Mouse (Mus musculus): ENCODE data around the gene Canx. TPM values are rescaled to one million over a fixed set of nuclear protein-coding genes. Genes with fewer than 3 reads are reported as not detected.
A peak's percentile ranks its signal among the peaks of the same experiment; 100 is the strongest.

The Canx gene
- polyA plus RNA-seq, 1 experiment, result 396 TPM

DNA sequence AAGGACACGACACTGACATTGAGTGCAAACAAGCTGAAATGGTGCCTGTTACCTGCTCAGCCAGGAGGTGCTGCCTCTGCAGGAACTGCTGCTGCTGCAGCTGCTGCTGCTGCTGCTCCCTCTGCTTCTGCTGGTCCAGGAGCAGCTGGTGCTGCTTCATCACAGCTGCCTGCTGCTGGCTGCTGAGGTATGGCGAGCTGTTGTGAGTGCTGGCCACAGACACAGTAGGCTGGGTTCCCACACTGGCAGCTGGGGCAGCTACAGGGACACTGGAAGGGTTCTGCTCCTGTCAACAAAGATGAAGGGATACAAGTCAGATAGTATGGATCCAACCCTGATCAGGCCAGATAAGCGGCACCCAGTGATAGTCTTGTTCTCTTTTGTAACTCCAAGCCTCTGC lies 62.3 kb downstream of the Canx start:
- Histone ChIP-seq H3K27ac (ENCODE audit: insufficient read depth, low read depth, low read length) (no peak overlapping the region), H3K4me1 (ENCODE audit: control insufficient read depth, insufficient read depth, low read length) (peaks cover 10% of the 10 kb centered on the region), H3K4me3 (ENCODE audit: insufficient read depth, low read length) (no peak overlapping the region)
- TF ChIP-seq CTCF (IDR thresholded peaks at IDR 0.05; ENCODE audit: low read depth, low read length), result no peak
- TF ChIP-seq POLR2A (IDR thresholded peaks at IDR 0.05; ENCODE audit: borderline replicate concordance, low read depth, low read length), result no peak

DNA sequence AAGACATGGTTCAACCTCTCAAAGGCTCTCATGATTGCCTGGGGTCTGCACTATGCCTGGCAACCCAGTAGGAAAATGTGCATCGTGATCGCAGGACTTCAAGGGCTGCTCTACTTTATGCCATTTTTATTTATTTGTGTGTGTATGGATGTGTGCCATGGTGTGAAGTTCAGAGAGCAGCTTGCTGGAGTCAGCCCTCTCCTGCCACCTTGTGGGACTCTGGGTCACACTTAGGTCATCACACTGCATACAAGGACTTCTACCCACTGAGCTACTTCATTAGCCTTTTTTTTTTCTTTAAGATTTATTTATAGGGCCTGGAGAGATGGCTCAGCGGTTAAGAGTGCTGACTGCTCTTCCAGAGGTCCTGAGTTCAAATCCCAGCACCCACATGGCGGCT lies 63.5 kb downstream of the Canx start:
- Histone ChIP-seq H3K4me1 (ENCODE audit: control insufficient read depth, insufficient read depth, low read length) (peaks cover 10% of the 10 kb centered on the region), H3K4me3 (ENCODE audit: insufficient read depth, low read length) (no peak overlapping the region)
- TF ChIP-seq CTCF (IDR thresholded peaks at IDR 0.05; ENCODE audit: low read depth, low read length) (peak; percentile 55), POLR2A (IDR thresholded peaks at IDR 0.05; ENCODE audit: borderline replicate concordance, low read depth, low read length) (no peak)

GRCm38 (mm10) chr11:50258310-50258709 lies 67.2 kb downstream of the Canx start:
- H3K4me1 ChIP-seq (ENCODE audit: control insufficient read depth, insufficient read depth, low read length), result peaks cover 10% of the 10 kb centered on the region
- H3K27ac ChIP-seq (ENCODE audit: insufficient read depth, low read depth, low read length), result no peak overlapping the region
- no peak overlapping the region for H3K4me3 ChIP-seq (ENCODE audit: insufficient read depth, low read length)
- TF ChIP-seq POLR2A (IDR thresholded peaks at IDR 0.05; ENCODE audit: borderline replicate concordance, low read depth, low read length) (no peak), CTCF (IDR thresholded peaks at IDR 0.05; ENCODE audit: low read depth, low read length) (no peak)

More for the DNA sequence above, 63.5 kb downstream of the Canx start:
- no peak overlapping the region for H3K27ac ChIP-seq (ENCODE audit: insufficient read depth, low read depth, low read length)

GRCm38 (mm10) chr11:50256615-50257014 lies 68.9 kb downstream of the Canx start:
- H3K4me1 ChIP-seq (ENCODE audit: control insufficient read depth, insufficient read depth, low read length), result peaks cover 21% of the 10 kb centered on the region
- TF ChIP-seq POLR2A (IDR thresholded peaks at IDR 0.05; ENCODE audit: borderline replicate concordance, low read depth, low read length), result no peak
- TF ChIP-seq CTCF (IDR thresholded peaks at IDR 0.05; ENCODE audit: low read depth, low read length), result no peak
- H3K27ac ChIP-seq (ENCODE audit: insufficient read depth, low read depth, low read length), result no peak overlapping the region
- no peak overlapping the region for H3K4me3 ChIP-seq (ENCODE audit: insufficient read depth, low read length)

- Histone ChIP-seq H3K4me1 (ENCODE audit: control insufficient read depth, insufficient read depth, low read length) (peaks cover 25% of the 10 kb centered on the region), H3K4me3 (ENCODE audit: insufficient read depth, low read length) (no peak overlapping the region), H3K27ac (ENCODE audit: insufficient read depth, low read depth, low read length) (no peak overlapping the region)
- TF ChIP-seq CTCF (IDR thresholded peaks at IDR 0.05; ENCODE audit: low read depth, low read length) (no peak), POLR2A (IDR thresholded peaks at IDR 0.05; ENCODE audit: borderline replicate concordance, low read depth, low read length) (no peak)
Measured at GRCm38 (mm10) chr11:50254010-50254580, 71.4 kb downstream of the Canx start.

GRCm38 (mm10) chr11:50253393-50253792 lies 72.1 kb downstream of the Canx start:
- TF ChIP-seq CTCF (IDR thresholded peaks at IDR 0.05; ENCODE audit: low read depth, low read length) (no peak), POLR2A (IDR thresholded peaks at IDR 0.05; ENCODE audit: borderline replicate concordance, low read depth, low read length) (no peak)
- peaks cover 25% of the 10 kb centered on the region for H3K4me1 ChIP-seq (ENCODE audit: control insufficient read depth, insufficient read depth, low read length)
- H3K4me3 ChIP-seq (ENCODE audit: insufficient read depth, low read length), result no peak overlapping the region
- no peak overlapping the region for H3K27ac ChIP-seq (ENCODE audit: insufficient read depth, low read depth, low read length)

- TF ChIP-seq POLR2A (IDR thresholded peaks at IDR 0.05; ENCODE audit: borderline replicate concordance, low read depth, low read length), result no peak
- no peak for TF ChIP-seq CTCF (IDR thresholded peaks at IDR 0.05; ENCODE audit: low read depth, low read length)
- Histone ChIP-seq H3K27ac (ENCODE audit: insufficient read depth, low read depth, low read length) (no peak overlapping the region), H3K4me3 (ENCODE audit: insufficient read depth, low read length) (no peak overlapping the region), H3K4me1 (ENCODE audit: control insufficient read depth, insufficient read depth, low read length) (peaks cover 25% of the 10 kb centered on the region)
Measured at GRCm38 (mm10) chr11:50252684-50253265, 72.7 kb downstream of the Canx start.

DNA sequence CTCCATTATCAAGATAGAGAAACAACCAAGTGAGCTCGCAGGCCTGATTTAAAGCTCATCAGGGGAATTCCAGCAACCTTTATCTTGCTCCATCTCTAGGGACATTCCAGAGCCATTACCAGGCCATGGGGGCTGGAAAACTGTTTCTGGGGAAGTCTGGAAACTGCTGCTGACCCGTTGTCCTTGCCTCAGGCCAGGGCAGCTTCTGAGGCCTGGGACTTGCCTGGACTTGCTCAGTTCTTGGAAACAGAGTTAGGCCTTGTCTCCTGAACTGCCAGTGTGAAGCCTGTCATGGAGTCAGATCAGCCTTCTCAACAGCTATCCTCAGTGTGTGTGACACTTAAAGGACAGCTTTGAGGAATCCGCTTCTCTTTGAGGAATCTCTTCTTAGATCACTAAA lies 73.3 kb downstream of the Canx start:
- no peak for TF ChIP-seq CTCF (IDR thresholded peaks at IDR 0.05; ENCODE audit: low read depth, low read length)
- TF ChIP-seq POLR2A (IDR thresholded peaks at IDR 0.05; ENCODE audit: borderline replicate concordance, low read depth, low read length), result no peak
- no peak overlapping the region for H3K4me3 ChIP-seq (ENCODE audit: insufficient read depth, low read length)
- peak overlapping the region; percentile 5; the same call in 1 of the 2 replicates for H3K27ac ChIP-seq (ENCODE audit: insufficient read depth, low read depth, low read length)
- H3K4me1 ChIP-seq (ENCODE audit: control insufficient read depth, insufficient read depth, low read length), result peaks cover 25% of the 10 kb centered on the region

DNA sequence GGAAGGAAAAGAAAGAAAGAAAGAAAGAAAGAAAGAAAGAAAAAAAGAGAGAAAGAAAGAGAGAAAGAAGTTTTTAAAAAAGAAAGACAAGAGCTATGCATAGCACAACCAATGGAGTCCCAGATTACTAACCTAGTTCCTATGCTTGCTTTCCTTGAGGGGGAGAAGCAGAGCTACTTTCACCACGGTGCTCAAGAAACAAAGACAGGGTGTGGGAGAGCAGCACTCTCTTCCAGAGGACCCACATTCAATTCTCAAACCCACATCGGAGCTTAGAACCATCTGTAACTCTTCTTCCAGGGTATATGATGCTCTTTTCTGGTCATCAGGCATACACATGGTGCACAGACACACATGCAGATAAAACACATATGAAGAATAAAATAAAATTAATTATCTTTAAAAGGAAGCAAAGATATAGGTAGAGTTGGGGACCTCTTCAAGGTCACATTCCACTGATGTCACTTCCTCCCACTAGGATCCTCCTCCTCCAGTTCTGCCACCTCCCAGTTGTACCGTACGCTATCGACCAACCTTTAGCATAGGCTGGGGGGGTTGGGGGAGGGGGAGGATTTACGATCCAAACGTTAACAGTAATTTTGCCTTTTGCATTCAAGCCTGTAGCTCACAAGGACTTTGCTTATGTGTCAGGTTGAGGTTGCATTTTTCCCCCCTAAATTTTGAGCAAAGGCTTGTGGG lies 76.9 kb downstream of the Canx start:
- Histone ChIP-seq H3K4me3 (ENCODE audit: insufficient read depth, low read length) (no peak overlapping the region), H3K27ac (ENCODE audit: insufficient read depth, low read depth, low read length) (no peak overlapping the region), H3K4me1 (ENCODE audit: control insufficient read depth, insufficient read depth, low read length) (peaks cover 43% of the 10 kb centered on the region)
- TF ChIP-seq CTCF (IDR thresholded peaks at IDR 0.05; ENCODE audit: low read depth, low read length), result no peak
- no peak for TF ChIP-seq POLR2A (IDR thresholded peaks at IDR 0.05; ENCODE audit: borderline replicate concordance, low read depth, low read length)

- no peak overlapping the region for H3K4me3 ChIP-seq (ENCODE audit: insufficient read depth, low read length)
- TF ChIP-seq CTCF (IDR thresholded peaks at IDR 0.05; ENCODE audit: low read depth, low read length) (no peak), POLR2A (IDR thresholded peaks at IDR 0.05; ENCODE audit: borderline replicate concordance, low read depth, low read length) (no peak)
- peaks cover 34% of the 10 kb centered on the region for H3K4me1 ChIP-seq (ENCODE audit: control insufficient read depth, insufficient read depth, low read length)
- H3K27ac ChIP-seq (ENCODE audit: insufficient read depth, low read depth, low read length), result no peak overlapping the region
Measured at GRCm38 (mm10) chr11:50245269-50245668, 80.2 kb downstream of the Canx start.

Other genes starting within 250 kb of the Canx start
- gene Tbc1d9b, start 194.3 kb downstream of the Canx start, polyA plus RNA-seq (2012; ENCODE audit: insufficient read depth, insufficient read length, missing spikeins), result 54.8 and 68.9 TPM in 2 replicates
- 3.3 and 3.6 TPM in 2 replicates for gene Mrnip, start 151.2 kb downstream of the Canx start, polyA plus RNA-seq (2012; ENCODE audit: insufficient read depth, insufficient read length, missing spikeins)
- gene Sqstm1, start 114.8 kb downstream of the Canx start, polyA plus RNA-seq (2012; ENCODE audit: insufficient read depth, insufficient read length, missing spikeins), result 560 and 577 TPM in 2 replicates
- 54.0 and 58.7 TPM in 2 replicates for gene Mgat4b, start 114.8 kb downstream of the Canx start, polyA plus RNA-seq (2012; ENCODE audit: insufficient read depth, insufficient read length, missing spikeins)
- gene Ltc4s, start 87.1 kb downstream of the Canx start, polyA plus RNA-seq (2012; ENCODE audit: insufficient read depth, insufficient read length, missing spikeins), result 13.1 and 18.1 TPM in 2 replicates
- gene Maml1, start 33.4 kb downstream of the Canx start, polyA plus RNA-seq (2012; ENCODE audit: insufficient read depth, insufficient read length, missing spikeins), result 13.9 and 16.3 TPM in 2 replicates
- not detected in 2 replicates for gene Cby3, start 28.8 kb upstream of the Canx start, polyA plus RNA-seq (2012; ENCODE audit: insufficient read depth, insufficient read length, missing spikeins)
- 293 and 335 TPM in 2 replicates for gene Hnrnph1, start 51.3 kb upstream of the Canx start, polyA plus RNA-seq (2012; ENCODE audit: insufficient read depth, insufficient read length, missing spikeins)
- 38.7 and 42.3 TPM in 2 replicates for gene Rufy1, start 105.5 kb upstream of the Canx start, polyA plus RNA-seq (2012; ENCODE audit: insufficient read depth, insufficient read length, missing spikeins)

All from bone marrow macrophage, adult 2 months (primary cell).